Mouse (Mus musculus) neural tube, embryonic 11.5 days (tissue): ENCODE data around the gene Adarb1. TPM values are rescaled to one million over a fixed set of nuclear protein-coding genes. Genes with fewer than 3 reads are reported as not detected.

Source experiments
- ATAC-seq: fragments of 200-750 bp; cut with Nextera tagmentation; 2 replicates; pipeline ENCODE4 v1.8.0; 2017; ENCODE audit warnings: moderate number of reproducible peaks, mild to moderate bottlenecking, moderate TSS enrichment, moderate library complexity; ENCODE audit not compliant: insufficient read depth, low FRiP score, low TSS enrichment
- DNase-seq: peaks from one replicate; pipeline ENCODE4 v3.0.0-alpha.2; 2015; ENCODE audit warnings: low spot score
- H3K27ac ChIP-seq: fragments of 300-500 bp; sonication (generic); 2 replicates; pipeline ENCODE4 v1.5.1; 2014; ENCODE audit warnings: low read depth, mild to moderate bottlenecking, low read length
- H3K27me3 ChIP-seq: fragments of 300-500 bp; sonication (generic); 2 replicates; pipeline ENCODE4 v1.6.1; 2014; ENCODE audit warnings: mild to moderate bottlenecking, low read length, mixed read lengths; ENCODE audit not compliant: control insufficient read depth, insufficient read depth
- H3K36me3 ChIP-seq: fragments of 300-500 bp; sonication (generic); 2 replicates; pipeline ENCODE4 v1.6.1; 2014; ENCODE audit warnings: mild to moderate bottlenecking, low read length, moderate library complexity, mixed read lengths; ENCODE audit not compliant: control insufficient read depth, insufficient read depth
- H3K4me1 ChIP-seq: fragments of 300-500 bp; sonication (generic); 2 replicates; pipeline ENCODE4 v1.6.1; 2014; ENCODE audit warnings: low read length, mixed read lengths; ENCODE audit not compliant: control insufficient read depth, insufficient read depth
- H3K4me2 ChIP-seq: fragments of 300-500 bp; sonication (generic); 2 replicates; pipeline ENCODE4 v1.6.1; 2014; ENCODE audit warnings: low read depth, mild to moderate bottlenecking, moderate library complexity
- H3K4me3 ChIP-seq: fragments of 300-500 bp; sonication (generic); 2 replicates; pipeline ENCODE4 v1.5.1; 2014; ENCODE audit warnings: low read depth, low read length
- H3K9ac ChIP-seq: fragments of 300-500 bp; sonication (generic); 2 replicates; pipeline ENCODE4 v1.6.1; 2014; ENCODE audit warnings: mild to moderate bottlenecking, low read length
- H3K9me3 ChIP-seq: fragments of 300-500 bp; sonication (generic); 2 replicates; pipeline ENCODE4 v1.6.1; 2016; ENCODE audit warnings: low read length; ENCODE audit not compliant: control insufficient read depth
- WGBS: fragments of 180-500 bp; shearing (Covaris S2); extraction: QIAGEN DNeasy Blood & Tissue Kit; methylation state at CpG from one replicate; pipeline ENCODE4 v1.1.7; 2014; 5-methylcytosine and 5-hydroxymethylcytosine counted together
- polyA plus RNA-seq: library from polyadenylated mRNA; unstranded; fragments of >200 nt; fragmentation: Nextera tagmentation; extraction: Ambion mirVana; gene quantifications from 2 replicates; pipeline ENCODE4 v1.2.1, GENCODE M21; 2014

Gene Adarb1
- polyA plus RNA-seq, 1 experiment from 2014 or later, result 5.1 TPM

DNA sequence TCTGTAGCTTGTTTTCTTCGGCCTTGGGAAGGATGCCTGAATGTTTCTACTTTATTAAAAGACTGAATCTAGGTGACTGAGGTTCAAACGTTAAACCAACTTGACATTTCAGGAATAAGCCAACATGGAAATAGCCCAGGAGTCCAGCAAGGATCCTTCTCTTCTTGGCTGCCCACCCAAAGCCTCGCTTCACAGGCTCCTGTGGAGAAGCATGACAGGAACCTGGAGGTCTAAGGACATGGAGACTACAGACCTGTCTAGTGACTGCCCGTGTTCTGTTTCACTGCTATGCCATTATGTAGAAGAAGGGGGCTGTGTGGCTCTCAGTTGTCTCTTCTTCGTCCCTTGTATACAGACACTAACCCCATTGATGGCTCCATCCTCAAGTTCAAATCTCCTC is 11.9 kb upstream of the Adarb1 start:
- ATAC-seq, result no peak
- no peak overlapping the region for H3K4me3 ChIP-seq
- H3K27me3 ChIP-seq, result no peaks in the 10 kb centered on the region
- H3K4me1 ChIP-seq, result no peaks in the 10 kb centered on the region; the same call in 1 of the 2 replicates
- no peak for DNase-seq
- H3K9me3 ChIP-seq, result no peaks in the 10 kb centered on the region
- 84% methylated on average over 5 of the region's 5 CpGs for WGBS
- H3K9ac ChIP-seq, result no peak overlapping the region
- no peak overlapping the region for H3K27ac ChIP-seq
- no peak overlapping the region for H3K4me2 ChIP-seq
- H3K36me3 ChIP-seq, result no peaks in the 10 kb centered on the region

DNA sequence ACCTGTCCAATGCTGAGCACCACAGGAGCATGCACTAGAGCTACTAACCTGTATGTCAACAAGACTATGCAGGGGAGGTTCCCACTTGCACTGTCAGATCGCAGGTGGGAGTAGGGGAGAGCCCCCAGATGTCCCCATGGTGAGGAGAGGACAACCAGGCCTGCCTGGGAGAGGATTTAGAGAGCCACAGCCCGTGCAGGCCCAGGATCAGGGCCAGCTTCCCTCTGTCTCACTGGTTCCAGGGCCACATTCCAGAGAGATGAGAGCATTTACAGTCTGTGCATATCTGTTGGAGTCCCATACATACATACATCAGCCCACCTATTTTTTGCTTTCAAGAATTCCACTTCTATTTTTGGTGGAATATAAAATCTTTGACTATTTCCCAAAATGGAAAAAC is 9.5 kb upstream of the Adarb1 start:
- H3K9ac ChIP-seq, result no peak overlapping the region
- no peaks in the 10 kb centered on the region for H3K9me3 ChIP-seq
- DNase-seq (no peak), ATAC-seq (no peak)
- no peak overlapping the region for H3K4me2 ChIP-seq
- no peaks in the 10 kb centered on the region for H3K27me3 ChIP-seq
- no peak overlapping the region for H3K27ac ChIP-seq
- H3K4me3 ChIP-seq, result no peak overlapping the region
- no peaks in the 10 kb centered on the region for H3K36me3 ChIP-seq
- WGBS, result 63% methylated on average over 2 of the region's 2 CpGs
- no peaks in the 10 kb centered on the region for H3K4me1 ChIP-seq

DNA sequence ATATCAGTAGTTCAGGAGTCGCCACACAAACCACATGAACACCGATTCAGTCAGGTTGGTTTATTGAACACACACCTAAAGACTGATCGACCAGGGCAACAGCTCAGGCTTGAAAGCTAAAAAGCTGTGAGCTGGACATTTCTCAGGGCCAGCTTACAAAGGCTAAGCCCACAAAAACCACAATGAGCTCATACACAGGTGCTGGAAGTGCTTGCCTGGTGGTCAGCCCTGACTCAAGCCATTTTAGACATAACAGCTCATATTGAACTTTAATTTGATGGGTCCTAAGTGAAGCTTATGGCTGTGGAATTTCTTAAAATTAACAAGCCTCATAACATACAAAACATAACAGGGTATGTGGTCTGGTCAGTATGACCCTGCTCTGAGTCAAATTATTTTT is 2.1 kb upstream of the Adarb1 start:
- no peak for DNase-seq
- no peak overlapping the region for H3K4me3 ChIP-seq
- H3K36me3 ChIP-seq, result no peaks in the 10 kb centered on the region
- peaks cover 14% of the 10 kb centered on the region for H3K4me1 ChIP-seq
- H3K9ac ChIP-seq, result no peak overlapping the region
- no peak overlapping the region for H3K4me2 ChIP-seq
- 94% methylated on average over 3 of the region's 3 CpGs for WGBS
- no peak overlapping the region for H3K27ac ChIP-seq
- no peaks in the 10 kb centered on the region for H3K9me3 ChIP-seq
- ATAC-seq, result no peak
- peaks cover 11% of the 10 kb centered on the region; the same call in 1 of the 2 replicates for H3K27me3 ChIP-seq

DNA sequence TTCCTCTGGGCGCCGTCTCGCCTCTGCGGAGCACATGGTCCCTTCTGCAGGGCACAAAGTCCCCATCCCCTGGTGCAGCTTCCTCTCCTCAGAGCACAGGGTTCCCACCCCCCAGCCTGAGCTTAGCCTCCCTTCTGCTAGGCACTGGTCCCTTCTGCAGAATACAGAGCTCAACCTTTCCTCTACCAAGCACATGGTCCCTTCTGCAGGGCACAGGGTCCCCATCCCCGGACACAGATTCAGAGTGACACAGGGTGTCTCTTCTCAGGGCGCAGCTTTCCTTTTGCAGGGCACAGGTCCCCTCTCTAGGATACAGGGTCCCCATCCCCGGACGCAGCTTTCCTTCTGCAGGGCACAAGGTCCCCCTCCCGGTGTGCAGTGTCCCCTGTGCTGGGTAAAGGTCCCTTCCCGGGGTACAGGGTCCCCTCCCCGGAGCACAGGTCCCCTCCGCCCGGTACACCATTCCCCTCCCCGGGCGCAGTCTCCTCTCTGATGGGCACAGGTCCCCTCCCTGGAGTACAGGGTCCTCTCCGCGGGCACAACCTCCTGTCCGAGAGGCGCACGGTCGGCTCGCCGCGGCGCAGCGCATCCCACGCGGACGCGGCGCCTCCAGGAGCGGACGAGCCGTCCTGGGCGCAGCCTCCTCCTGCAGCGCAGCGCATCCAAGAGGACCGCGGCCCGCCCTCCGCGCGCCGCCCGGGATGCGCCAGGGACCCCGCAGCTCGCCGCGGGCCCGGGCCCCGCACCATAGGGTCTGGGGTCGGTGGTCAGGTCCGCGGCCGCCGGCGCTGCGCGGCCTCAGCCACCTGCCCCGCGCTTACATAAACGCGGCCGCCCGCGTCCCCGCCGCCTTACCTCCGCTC is 599 bp downstream of the Adarb1 start:
- ATAC-seq, result peak; percentile 79
- H3K27ac ChIP-seq, result no peak overlapping the region

DNA sequence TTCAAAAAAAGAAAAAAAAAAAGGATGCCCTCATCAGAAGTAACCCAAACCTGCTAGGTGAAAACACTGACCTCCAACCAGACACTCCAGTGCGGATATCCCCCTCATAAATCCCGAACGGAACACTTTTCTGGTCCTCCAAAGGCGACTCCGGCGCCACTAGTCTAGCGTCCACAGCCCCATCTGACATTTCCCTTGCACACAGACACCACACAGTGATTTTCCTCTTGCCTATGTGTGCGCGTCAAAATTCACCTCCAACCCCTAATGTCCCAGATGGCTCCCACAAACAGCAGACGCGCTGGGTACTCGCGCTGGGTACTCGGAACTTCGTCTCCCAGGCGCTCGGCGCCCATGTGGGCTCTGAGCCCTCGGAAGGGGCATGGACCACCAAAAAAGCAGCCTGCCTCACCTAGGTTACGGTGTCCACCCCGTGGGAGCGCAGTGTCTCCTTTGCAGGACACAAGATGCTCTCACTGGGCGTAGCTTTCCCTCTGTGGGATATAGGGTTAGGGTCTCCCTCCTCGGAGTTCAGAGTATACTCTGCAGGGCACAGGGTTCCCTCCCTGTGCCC is 1.3 kb downstream of the Adarb1 start:
- peak; percentile 17 for DNase-seq
- Histone ChIP-seq H3K4me3 (peak overlapping the region; percentile 81), H3K27ac (no peak overlapping the region), H3K27me3 (peaks cover 11% of the 10 kb centered on the region; the same call in 1 of the 2 replicates), H3K4me1 (peaks cover 14% of the 10 kb centered on the region), H3K9me3 (no peaks in the 10 kb centered on the region), H3K36me3 (no peaks in the 10 kb centered on the region), H3K9ac (peak overlapping the region; percentile 19; the same call in 1 of the 2 replicates), H3K4me2 (peak overlapping the region; percentile 100)
- 4% methylated on average over 24 of the region's 24 CpGs for WGBS
- peak; percentile 5; the same call in 1 of the 2 replicates for ATAC-seq

More for the DNA sequence above, 599 bp downstream of the Adarb1 start:
- H3K4me1 ChIP-seq, result peaks cover 14% of the 10 kb centered on the region
- under 1% methylated on average over 57 of the region's 70 CpGs for WGBS
- no peaks in the 10 kb centered on the region for H3K36me3 ChIP-seq
- peak; percentile 24 for DNase-seq
- no peaks in the 10 kb centered on the region for H3K9me3 ChIP-seq
- H3K4me3 ChIP-seq, result peak overlapping the region; percentile 81
- peaks cover 11% of the 10 kb centered on the region; the same call in 1 of the 2 replicates for H3K27me3 ChIP-seq
- peak overlapping the region; percentile 73 for H3K9ac ChIP-seq
- H3K4me2 ChIP-seq, result peak overlapping the region; percentile 100

DNA sequence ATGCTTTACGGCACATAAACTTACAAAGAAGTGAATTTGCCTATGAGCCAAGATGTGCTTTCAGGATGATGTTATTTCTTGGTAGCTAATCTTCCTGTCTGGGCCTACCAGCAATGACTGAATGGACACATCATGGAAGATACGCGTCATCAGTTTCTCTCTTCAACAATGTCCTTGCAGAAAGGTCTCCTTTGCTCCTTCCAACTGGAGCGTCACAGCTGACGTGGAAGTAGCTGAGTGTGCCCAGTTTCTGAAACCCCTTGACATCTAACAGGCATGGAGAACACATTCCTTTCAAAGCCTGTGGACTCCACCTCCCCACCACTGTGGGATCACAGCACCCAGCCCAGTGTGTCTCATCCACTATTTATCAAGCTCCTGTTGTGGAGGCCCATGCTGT is 2.2 kb downstream of the Adarb1 start:
- DNase-seq (no peak), ATAC-seq (no peak)
- Histone ChIP-seq H3K36me3 (no peaks in the 10 kb centered on the region), H3K9me3 (no peaks in the 10 kb centered on the region), H3K9ac (no peak overlapping the region), H3K27ac (no peak overlapping the region), H3K4me1 (peaks cover 14% of the 10 kb centered on the region), H3K4me3 (no peak overlapping the region), H3K27me3 (peaks cover 11% of the 10 kb centered on the region; the same call in 1 of the 2 replicates), H3K4me2 (no peak overlapping the region)
- 86% methylated on average over 5 of the region's 5 CpGs for WGBS

DNA sequence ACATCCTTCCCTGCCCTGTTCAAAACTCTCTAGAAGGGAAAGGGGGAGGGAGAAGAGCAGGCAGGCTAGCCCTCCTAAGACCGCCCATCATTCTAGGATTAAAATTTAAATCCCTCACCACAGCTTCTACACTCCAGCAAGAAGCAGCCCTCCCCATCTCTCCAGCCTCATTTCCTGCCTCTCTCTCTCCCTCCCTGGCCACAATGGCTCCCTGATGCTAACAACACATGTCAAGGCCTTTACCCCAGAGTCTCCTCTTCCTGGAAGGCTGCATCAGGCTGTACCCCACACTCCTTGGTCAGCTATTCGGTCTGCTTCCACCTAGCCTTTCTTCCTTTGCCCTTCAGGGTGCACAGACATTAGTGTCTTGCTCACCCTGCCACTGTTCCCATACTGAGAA is 4.3 kb downstream of the Adarb1 start:
- H3K36me3 ChIP-seq, result no peaks in the 10 kb centered on the region
- 78% methylated on average over 2 of the region's 2 CpGs for WGBS
- no peak overlapping the region for H3K4me3 ChIP-seq
- no peak overlapping the region for H3K9ac ChIP-seq
- H3K27me3 ChIP-seq, result peaks cover 11% of the 10 kb centered on the region; the same call in 1 of the 2 replicates
- no peaks in the 10 kb centered on the region for H3K9me3 ChIP-seq
- no peak overlapping the region for H3K27ac ChIP-seq
- DNase-seq (no peak), ATAC-seq (no peak)
- H3K4me2 ChIP-seq, result no peak overlapping the region
- H3K4me1 ChIP-seq, result peaks cover 12% of the 10 kb centered on the region

DNA sequence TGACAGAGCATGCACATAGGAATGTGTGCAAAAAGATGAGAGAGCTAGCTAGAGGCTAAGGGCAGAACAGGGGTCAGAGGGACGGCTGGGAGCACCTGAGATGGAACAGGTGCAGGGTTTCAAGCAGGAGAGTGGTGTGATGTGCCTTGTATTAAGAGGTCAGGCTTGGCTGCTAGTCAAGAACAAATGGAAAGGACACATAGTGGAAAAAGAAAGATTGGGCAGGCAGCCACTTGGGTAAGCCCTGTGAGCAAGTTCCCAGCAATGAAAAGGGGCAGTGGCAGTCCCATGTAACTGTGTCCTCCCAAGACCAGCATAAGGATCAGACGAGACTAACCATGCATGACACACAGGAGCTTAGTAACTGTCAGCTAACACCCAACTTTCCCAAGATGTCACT is 8.9 kb downstream of the Adarb1 start:
- Histone ChIP-seq H3K4me3 (no peak overlapping the region), H3K4me1 (no peaks in the 10 kb centered on the region), H3K9ac (no peak overlapping the region), H3K36me3 (no peaks in the 10 kb centered on the region), H3K27ac (no peak overlapping the region), H3K27me3 (no peaks in the 10 kb centered on the region), H3K9me3 (no peaks in the 10 kb centered on the region), H3K4me2 (no peak overlapping the region)
- DNase-seq (no peak), ATAC-seq (no peak)
- WGBS, result 70% methylated on average over 2 of the region's 2 CpGs

DNA sequence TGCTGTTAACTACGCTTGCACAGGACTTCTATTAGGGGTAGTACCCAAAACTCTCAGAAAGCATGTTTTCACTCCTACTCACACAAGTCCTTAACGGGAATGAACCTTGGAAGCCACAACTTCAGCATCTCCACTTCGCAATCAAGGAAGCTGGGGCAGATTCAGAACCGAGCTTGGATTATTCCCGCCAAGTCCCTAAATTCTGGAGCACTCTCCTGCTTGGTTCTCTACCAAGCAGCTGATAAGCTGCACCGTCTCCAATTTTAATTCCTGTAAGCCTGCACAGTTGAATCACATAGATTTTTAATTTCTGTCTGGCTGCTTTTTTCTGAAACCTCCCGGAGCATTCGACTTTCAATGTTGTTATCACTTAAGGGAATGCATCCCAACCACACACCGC is 9.8 kb downstream of the Adarb1 start:
- Histone ChIP-seq H3K36me3 (no peaks in the 10 kb centered on the region), H3K4me3 (no peak overlapping the region), H3K4me1 (no peaks in the 10 kb centered on the region), H3K9me3 (no peaks in the 10 kb centered on the region), H3K27me3 (no peaks in the 10 kb centered on the region), H3K4me2 (no peak overlapping the region), H3K9ac (no peak overlapping the region), H3K27ac (no peak overlapping the region)
- no peak for DNase-seq
- ATAC-seq, result no peak
- 86% methylated on average over 9 of the region's 9 CpGs for WGBS
